Mouse (Mus musculus) ES-E14 (cell line): ENCODE measurements around the gene Ccl24.

ENCODE experiments used
- MAFK ChIP-seq: IDR thresholded peaks from 2 replicates; pipeline ENCODE4 v1.6.1; 2014; ENCODE audit warnings: mild to moderate bottlenecking, low read depth, low read length, inconsistent platforms; ENCODE audit not compliant: insufficient read depth
- ZC3H11A ChIP-seq: IDR thresholded peaks from 2 replicates; pipeline ENCODE4 v1.6.1; 2012; ENCODE audit warnings: low read depth, mild to moderate bottlenecking, inconsistent platforms, low read length, borderline replicate concordance
- ZNF384 ChIP-seq: IDR thresholded peaks from 2 replicates; pipeline ENCODE4 v1.6.1; 2012; ENCODE audit warnings: low read depth, low read length, inconsistent platforms

DNA sequence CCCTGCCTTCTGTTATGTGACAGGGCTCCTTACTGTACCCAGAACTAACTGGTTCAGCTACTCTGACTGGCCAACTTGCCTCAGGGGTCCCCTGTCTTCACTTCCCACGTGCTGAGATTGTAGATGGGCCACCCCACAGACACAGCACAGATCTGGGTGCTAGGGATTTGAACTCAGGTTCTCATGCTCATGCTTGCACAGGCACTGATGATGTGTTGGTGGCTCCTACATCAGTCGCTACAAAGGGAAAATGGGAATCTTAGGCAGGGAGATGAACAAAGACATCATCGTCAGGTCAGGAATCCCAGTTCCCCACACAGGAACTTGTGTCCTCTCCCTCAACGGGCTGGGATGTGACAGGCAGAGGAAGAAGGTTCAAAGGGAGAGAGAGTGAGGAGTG is 3.2 kb upstream of the Ccl24 start:
- no peak for TF ChIP-seq ZNF384
- no peak for TF ChIP-seq ZC3H11A
- TF ChIP-seq MAFK, result no peak
